Comparison of ENCODE assay signal across 9 mouse cellular contexts in genomic region chr17:28340578-28340977, GRCm38 (mm10). TPM values are rescaled to one million over a fixed set of nuclear protein-coding genes. Genes with fewer than 3 reads are reported as not detected.
DNase-seq lines count a peak whose midpoint lies in the region; ATAC-seq lines count a peak whose summit lies in the region.
"Had no signal": no experiment of that assay in that cellular context is flagged by ENCODE, and none has a peak within 500 bp of the region (broad histone marks: within the 10 kb centered on the region; RNA-seq: fewer than 3 reads in every experiment).

No protein-coding gene starts in this region.

- ATAC-seq in heart, embryonic 11.5 days (replicated peaks; ENCODE audit: insufficient number of reproducible peaks, low FRiP score, low TSS enrichment) = peak; percentile 33; the same call in 1 of the 2 replicates
- ATAC-seq in embryonic facial prominence, embryonic 15.5 days (ENCODE audit: insufficient number of reproducible peaks, low FRiP score, low TSS enrichment, low read depth) = no peak
- peak; percentile 23 for ATAC-seq in intestine, embryonic 15.5 days
- no peak for ATAC-seq in midbrain, embryonic 14.5 days (ENCODE audit: low FRiP score, low TSS enrichment)

- peak overlapping the region; percentile 88 for H3K27ac ChIP-seq in heart, embryonic 11.5 days (ENCODE audit: low read depth, low read length)
- H3K27ac ChIP-seq in embryonic facial prominence, embryonic 15.5 days (replicated peaks) = peak overlapping the region; percentile 88
- peak overlapping the region; percentile 83 for H3K27ac ChIP-seq in intestine, embryonic 15.5 days
- H3K27ac ChIP-seq in midbrain, embryonic 14.5 days (replicated peaks; ENCODE audit: low read depth, low read length) = no peak overlapping the region

- H3K4me2 ChIP-seq in heart, embryonic 11.5 days = peak overlapping the region; percentile 66
- H3K4me2 ChIP-seq in embryonic facial prominence, embryonic 15.5 days (replicated peaks) = peak overlapping the region; percentile 49
- peak overlapping the region; percentile 60 for H3K4me2 ChIP-seq in intestine, embryonic 15.5 days (replicated peaks)
- H3K4me2 ChIP-seq in midbrain, embryonic 14.5 days (ENCODE audit: low read length) = peak overlapping the region; percentile 49

- H3K27me3 ChIP-seq in heart, embryonic 11.5 days (ENCODE audit: control insufficient read depth, insufficient read depth, low read length) = no peaks in the 10 kb centered on the region
- no peaks in the 10 kb centered on the region for H3K27me3 ChIP-seq in embryonic facial prominence, embryonic 15.5 days
- no peaks in the 10 kb centered on the region for H3K27me3 ChIP-seq in intestine, embryonic 15.5 days (replicated peaks)
- H3K27me3 ChIP-seq in midbrain, embryonic 14.5 days (ENCODE audit: control insufficient read depth, insufficient read depth, low read length) = no peaks in the 10 kb centered on the region

- DNase-seq in heart, postnatal 14 days = no peak
- no peak for DNase-seq in midbrain, embryonic 14.5 days
- DNase-seq in adrenal gland, postnatal 14 days = no peak
- DNase-seq in right cerebral cortex, postnatal 36 days (ENCODE audit: low spot score in 2 of 2) = no peak
- DNase-seq in cerebellum, postnatal 10 days = no peak

- no peaks in the 10 kb centered on the region for H3K9me3 ChIP-seq in heart, embryonic 11.5 days (replicated peaks; ENCODE audit: control insufficient read depth, low read length)
- H3K9me3 ChIP-seq in embryonic facial prominence, embryonic 15.5 days (replicated peaks) = no peaks in the 10 kb centered on the region
- H3K9me3 ChIP-seq in intestine, embryonic 15.5 days = no peaks in the 10 kb centered on the region
- H3K9me3 ChIP-seq in midbrain, embryonic 14.5 days (ENCODE audit: control insufficient read depth, low read length) = no peaks in the 10 kb centered on the region

- H3K36me3 ChIP-seq in heart, embryonic 11.5 days (ENCODE audit: control insufficient read depth, insufficient read depth, low read length) = peaks cover 16% of the 10 kb centered on the region; the same call in 1 of the 2 replicates
- peaks cover 45% of the 10 kb centered on the region for H3K36me3 ChIP-seq in embryonic facial prominence, embryonic 15.5 days
- H3K36me3 ChIP-seq in intestine, embryonic 15.5 days = peaks cover 33% of the 10 kb centered on the region
- H3K36me3 ChIP-seq in midbrain, embryonic 14.5 days (ENCODE audit: control insufficient read depth, insufficient read depth, low read length) = no peaks in the 10 kb centered on the region

- H3K4me3 ChIP-seq in heart, embryonic 11.5 days (ENCODE audit: low read depth, low read length) = 0 out of 2 replicates have a peak overlapping the region, but pooled peaks have one; percentile 28
- peak overlapping the region; percentile 23 for H3K4me3 ChIP-seq in embryonic facial prominence, embryonic 15.5 days (replicated peaks)
- peak overlapping the region; percentile 8; the same call in 1 of the 2 replicates for H3K4me3 ChIP-seq in intestine, embryonic 15.5 days (replicated peaks)
- H3K4me3 ChIP-seq in midbrain, embryonic 14.5 days (replicated peaks; ENCODE audit: low read depth, low read length) = no peak overlapping the region

- peak overlapping the region; percentile 69 for H3K9ac ChIP-seq in heart, embryonic 11.5 days (ENCODE audit: low read depth, low read length)
- H3K9ac ChIP-seq in embryonic facial prominence, embryonic 15.5 days = no peak overlapping the region
- H3K9ac ChIP-seq in intestine, embryonic 15.5 days = peak overlapping the region; percentile 35
- H3K9ac ChIP-seq in midbrain, embryonic 14.5 days (replicated peaks; ENCODE audit: low read length) = no peak overlapping the region

- 40% methylated on average over 7 of the region's 7 CpGs for WGBS in heart, embryonic 11.5 days (ENCODE audit: insufficient replicate concordance)
- 37% methylated on average over 7 of the region's 7 CpGs for WGBS in embryonic facial prominence, embryonic 15.5 days
- WGBS in intestine, embryonic 15.5 days = 51% methylated on average over 7 of the region's 7 CpGs
- 87% methylated on average over 7 of the region's 7 CpGs for WGBS in midbrain, embryonic 14.5 days

- intact Hi-C loops in heart, postnatal 14 days (cut with DNase I) = no loop called here

- H3K4me1 ChIP-seq in heart, embryonic 11.5 days (ENCODE audit: control insufficient read depth, insufficient read depth, low read length) = peaks cover 43% of the 10 kb centered on the region
- peaks cover 61% of the 10 kb centered on the region for H3K4me1 ChIP-seq in embryonic facial prominence, embryonic 15.5 days
- H3K4me1 ChIP-seq in intestine, embryonic 15.5 days (replicated peaks) = peaks cover 73% of the 10 kb centered on the region
- peaks cover 8% of the 10 kb centered on the region; the same call in 1 of the 2 replicates for H3K4me1 ChIP-seq in midbrain, embryonic 14.5 days (ENCODE audit: control insufficient read depth, insufficient read depth, low read length)

RNA-seq across cellular contexts. Expression of gene Tead3, which starts 10.0 kb away (rescaled TPM):
- polyA plus RNA-seq in heart, embryonic 11.5 days (2014; fragmentation: Nextera tagmentation; extraction: Ambion mirVana) = 6.5 and 7.5 TPM in 2 replicates
- 10 to 100 TPM; 12.3 to 19.2 TPM for total RNA-seq in heart, postnatal 14 days (2021)
- polyA plus RNA-seq in embryonic facial prominence, embryonic 15.5 days (2015; fragmentation: Nextera tagmentation; extraction: Ambion mirVana) = 17.9 and 18.8 TPM in 2 replicates
- 8.9 and 10.0 TPM in 2 replicates for polyA plus RNA-seq in intestine, embryonic 15.5 days (2015; fragmentation: Nextera tagmentation; extraction: Ambion mirVana)
- 0.78 and 1.7 TPM in 2 replicates for polyA plus RNA-seq in midbrain, embryonic 14.5 days (2014; fragmentation: Nextera tagmentation; extraction: Ambion mirVana)
- 10.6 and 11.4 TPM in 2 replicates for total RNA-seq in adrenal gland, postnatal 14 days (2021)

RNA-seq across cellular contexts. Expression of gene Rpl10a, which starts 12.3 kb away (rescaled TPM):
- polyA plus RNA-seq in heart, embryonic 11.5 days (2014; fragmentation: Nextera tagmentation; extraction: Ambion mirVana) = 408 and 446 TPM in 2 replicates
- total RNA-seq in heart, postnatal 14 days (2021) = 100 to 1,000 TPM; 411 to 471 TPM
- 620 and 681 TPM in 2 replicates for polyA plus RNA-seq in embryonic facial prominence, embryonic 15.5 days (2015; fragmentation: Nextera tagmentation; extraction: Ambion mirVana)
- polyA plus RNA-seq in intestine, embryonic 15.5 days (2015; fragmentation: Nextera tagmentation; extraction: Ambion mirVana) = 639 and 690 TPM in 2 replicates
- polyA plus RNA-seq in midbrain, embryonic 14.5 days (2014; fragmentation: Nextera tagmentation; extraction: Ambion mirVana) = 401 and 423 TPM in 2 replicates
- 814 and 958 TPM in 2 replicates for total RNA-seq in adrenal gland, postnatal 14 days (2021)

RNA-seq across cellular contexts. Expression of gene Tulp1, which starts 24.4 kb away (rescaled TPM):
- polyA plus RNA-seq in heart, embryonic 11.5 days (2014; fragmentation: Nextera tagmentation; extraction: Ambion mirVana) = 2.9 and 5.0 TPM in 2 replicates
- total RNA-seq in heart, postnatal 14 days (2021) = under 1 TPM; 0.41 TPM
- polyA plus RNA-seq in embryonic facial prominence, embryonic 15.5 days (2015; fragmentation: Nextera tagmentation; extraction: Ambion mirVana) = 5.1 and 5.8 TPM in 2 replicates
- 3.6 and 4.1 TPM in 2 replicates for polyA plus RNA-seq in intestine, embryonic 15.5 days (2015; fragmentation: Nextera tagmentation; extraction: Ambion mirVana)
- 1.4 and 1.5 TPM in 2 replicates for polyA plus RNA-seq in midbrain, embryonic 14.5 days (2014; fragmentation: Nextera tagmentation; extraction: Ambion mirVana)
- 0.71 TPM in 1 of 2 replicates, not detected in the other for total RNA-seq in adrenal gland, postnatal 14 days (2021)
- total RNA-seq: layer of hippocampus, postnatal 25 days had no signal

RNA-seq across cellular contexts. Expression of gene Fance, which starts 27.3 kb away (rescaled TPM):
- polyA plus RNA-seq in heart, embryonic 11.5 days (2014; fragmentation: Nextera tagmentation; extraction: Ambion mirVana) = 15.3 and 17.3 TPM in 2 replicates
- total RNA-seq in heart, postnatal 14 days (2021) = 10 to 100 TPM; 12.8 to 14.2 TPM
- 37.6 and 38.5 TPM in 2 replicates for polyA plus RNA-seq in embryonic facial prominence, embryonic 15.5 days (2015; fragmentation: Nextera tagmentation; extraction: Ambion mirVana)
- 22.7 and 29.8 TPM in 2 replicates for polyA plus RNA-seq in intestine, embryonic 15.5 days (2015; fragmentation: Nextera tagmentation; extraction: Ambion mirVana)
- 19.5 and 24.3 TPM in 2 replicates for polyA plus RNA-seq in midbrain, embryonic 14.5 days (2014; fragmentation: Nextera tagmentation; extraction: Ambion mirVana)
- 20.5 and 29.6 TPM in 2 replicates for total RNA-seq in adrenal gland, postnatal 14 days (2021)

Comparison
In these comparisons a context has a peak if more than half of its experiments do, and no peak if none do; other contexts are left out.
1. ATAC-seq: peak in heart, embryonic 11.5 days (single experiment) and intestine, embryonic 15.5 days (single experiment); none in embryonic facial prominence, embryonic 15.5 days (single experiment) and midbrain, embryonic 14.5 days (single experiment).
2. H3K9ac ChIP-seq: peak in heart, embryonic 11.5 days (single experiment) and intestine, embryonic 15.5 days (single experiment); none in embryonic facial prominence, embryonic 15.5 days (single experiment) and midbrain, embryonic 14.5 days (single experiment).
3. Peak in every context shown above with its lines, with median percentiles within 50 percentile points of each other: H3K4me2 ChIP-seq.